Mouse (Mus musculus): ENCODE measurements at regions not wholly inside any gene's neighbourhood (a gene's known extent, or its start where the extent isn't known, plus 50 kb on each side); places are given as distances from the start of the nearest gene placed in this dataset.
"Not testable (repeated sequence)": the region's sequence is repeated elsewhere in the genome, so short reads cannot be mapped to it uniquely, and the experiment has no call there.

DNA sequence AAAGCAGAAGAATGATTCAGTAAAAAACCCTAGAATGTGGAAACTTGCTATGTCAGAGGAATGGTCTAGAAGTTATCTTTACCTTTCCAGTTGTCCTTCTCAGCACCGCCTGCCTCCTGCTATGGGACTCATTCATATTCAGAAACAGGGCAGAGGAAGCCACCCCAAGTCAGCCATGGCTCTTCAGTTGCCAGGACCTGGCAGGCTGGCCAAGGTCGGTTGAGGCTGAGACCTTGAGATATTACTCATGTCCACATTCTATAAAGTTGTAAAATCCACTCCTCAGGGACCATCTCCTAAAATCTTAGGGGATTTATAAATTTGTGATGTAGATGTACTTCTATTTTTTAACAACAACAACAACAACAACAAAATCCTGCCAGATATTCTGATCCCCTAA lies 580.7 kb upstream of the Klhl29 start:
- DNase-seq (ENCODE audit: low spot score in 2 of 2) = no peak

DNA sequence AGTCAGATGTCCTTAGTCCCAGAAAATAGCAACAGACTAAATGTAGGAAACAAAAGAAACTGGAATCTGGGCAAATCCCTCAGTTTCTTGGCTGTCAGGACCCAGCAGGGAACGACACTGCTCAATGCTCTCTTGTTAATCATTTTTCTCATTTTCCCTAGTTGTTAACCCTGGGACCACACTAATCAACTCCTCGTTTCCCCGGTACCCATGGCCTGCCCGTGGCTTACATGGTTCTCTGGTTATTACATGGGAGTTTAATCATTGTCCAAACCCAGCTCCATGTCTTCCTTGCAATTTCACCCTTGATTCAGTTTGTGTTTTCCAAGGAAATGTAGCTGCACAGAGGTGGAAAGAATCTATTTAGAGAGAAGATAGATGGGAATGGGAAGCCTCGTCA lies 580.1 kb upstream of the Klhl29 start:
- no peak for DNase-seq (ENCODE audit: low spot score in 2 of 2)

DNA sequence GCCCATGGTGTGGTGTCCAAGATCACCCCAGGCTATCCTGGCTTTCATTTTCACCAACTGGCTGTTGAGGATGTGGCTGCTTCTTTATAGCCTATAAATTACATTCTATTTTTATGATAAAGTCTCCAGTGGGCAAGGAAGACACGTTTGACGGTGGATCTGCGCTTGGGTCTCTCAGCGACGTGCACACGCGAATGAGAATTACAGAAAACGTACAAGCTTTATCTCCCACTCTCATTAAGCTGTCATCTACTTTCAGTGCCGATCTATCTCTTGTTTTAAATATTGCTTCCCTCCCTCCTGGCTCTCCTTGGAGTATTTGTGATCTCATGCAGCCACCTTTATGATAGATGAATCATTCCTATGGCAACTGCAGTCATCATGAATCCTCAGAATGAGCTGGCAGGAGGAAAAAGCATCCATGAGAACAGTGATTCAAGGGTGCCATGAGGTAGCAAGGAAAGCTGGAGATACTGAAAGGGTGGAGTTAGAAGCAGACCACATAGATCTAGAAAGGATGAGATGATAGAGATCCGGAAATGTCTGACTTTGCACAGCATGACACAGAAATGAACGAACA lies 568.0 kb upstream of the Klhl29 start:
- DNase-seq (ENCODE audit: low spot score in 2 of 2) = no peak

DNA sequence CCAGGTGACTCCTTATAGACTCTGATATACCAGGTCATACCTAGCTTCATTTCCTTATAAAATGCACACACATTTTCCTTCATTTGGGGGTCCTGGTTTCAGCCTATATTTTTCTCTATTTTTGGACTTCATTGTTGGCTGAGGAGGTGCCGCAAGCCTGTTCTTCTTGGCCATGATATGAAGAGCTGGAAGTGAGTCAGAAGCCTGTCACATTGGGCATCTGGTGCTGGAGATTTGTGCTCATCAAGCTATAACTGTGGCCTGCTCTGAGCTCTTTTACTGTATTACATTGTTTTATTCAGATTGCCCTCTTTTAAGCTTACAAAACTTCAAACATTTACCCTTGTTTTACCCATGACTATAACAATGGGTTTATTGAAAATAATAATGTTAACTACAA lies 545.8 kb upstream of the Klhl29 start:
- DNase-seq (ENCODE audit: low spot score in 2 of 2) = no peak

DNA sequence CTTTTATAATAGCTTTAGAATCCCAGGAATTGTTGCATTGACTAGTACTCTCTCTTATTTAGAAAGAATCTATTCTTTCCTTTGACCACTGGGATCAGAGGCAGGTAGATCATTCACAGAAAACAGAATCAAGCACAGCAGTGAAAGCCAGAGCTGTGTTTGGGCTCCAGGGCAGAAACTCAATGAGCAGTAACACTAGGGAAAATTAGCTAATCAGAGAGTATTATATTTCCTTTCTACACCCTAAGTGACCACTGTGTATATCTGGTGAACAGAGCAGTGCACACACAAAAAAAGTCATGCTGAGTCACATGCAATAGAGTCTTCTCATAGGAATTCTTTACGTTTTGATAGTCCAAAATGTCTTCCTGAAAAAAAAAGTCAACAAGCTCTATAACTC lies 542.5 kb upstream of the Klhl29 start:
- no peak for DNase-seq (ENCODE audit: low spot score in 2 of 2)

DNA sequence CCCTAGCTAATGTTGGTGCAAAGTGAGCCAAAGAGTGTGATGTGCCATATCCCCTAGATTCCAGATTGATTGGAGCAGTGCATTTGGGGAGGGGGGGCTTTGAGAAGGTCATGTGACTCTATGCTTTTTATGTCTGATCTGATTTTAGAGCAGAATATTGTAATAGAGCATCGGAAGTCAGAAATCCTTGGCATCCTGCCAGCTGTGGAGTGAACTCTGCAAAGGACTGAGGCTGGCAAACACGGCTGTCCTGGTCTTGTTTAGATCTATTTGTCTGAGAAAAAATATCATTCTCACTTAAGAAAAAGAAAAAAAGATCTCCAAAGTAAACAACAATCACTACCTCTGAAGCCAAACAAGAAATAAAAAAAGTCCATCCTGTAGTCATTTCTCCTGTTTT lies 530.8 kb upstream of the Klhl29 start:
- DNase-seq (ENCODE audit: low spot score in 2 of 2) = no peak

DNA sequence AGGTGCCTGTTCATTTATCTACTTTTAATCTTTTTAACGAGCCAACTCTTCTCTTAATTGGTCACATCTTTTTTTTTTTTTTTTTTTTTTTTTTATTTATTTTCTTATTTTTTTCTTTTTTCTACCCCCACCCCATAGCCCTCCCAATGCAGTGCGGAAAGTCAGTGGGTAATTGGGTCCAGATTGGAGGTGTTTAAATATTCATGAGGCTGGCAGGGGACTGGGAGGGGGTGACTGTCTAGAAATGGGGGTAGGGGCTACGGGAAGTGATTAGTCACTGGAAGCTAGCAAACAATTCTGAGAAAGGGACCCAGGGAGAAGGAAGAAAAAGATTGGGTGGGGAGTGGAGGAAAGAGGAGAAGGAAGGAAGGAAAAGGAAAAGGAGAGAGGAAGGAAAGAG lies 516.3 kb upstream of the Klhl29 start:
- DNase-seq (ENCODE audit: low spot score in 2 of 2) = not testable (repeated sequence)

DNA sequence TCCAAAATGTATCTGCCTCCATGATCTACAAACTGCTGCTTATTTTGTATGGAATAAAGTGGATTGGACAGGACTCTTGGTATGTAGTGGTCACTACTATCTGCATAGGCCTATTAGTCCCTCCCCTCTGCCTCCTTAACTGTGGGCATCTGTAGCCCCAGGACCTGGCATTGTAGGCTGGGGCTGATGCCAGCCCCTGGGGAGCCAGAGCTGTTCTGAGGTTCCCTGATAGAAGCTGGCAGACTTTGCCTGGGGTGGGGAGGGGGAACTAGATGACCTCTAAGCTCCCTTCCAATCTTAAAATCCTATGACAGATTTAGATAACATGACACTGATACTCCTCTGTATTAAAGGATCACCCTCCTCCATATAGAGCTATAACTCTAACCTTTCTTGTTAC lies 491.2 kb upstream of the Klhl29 start:
- DNase-seq (ENCODE audit: low spot score in 2 of 2) = no peak

DNA sequence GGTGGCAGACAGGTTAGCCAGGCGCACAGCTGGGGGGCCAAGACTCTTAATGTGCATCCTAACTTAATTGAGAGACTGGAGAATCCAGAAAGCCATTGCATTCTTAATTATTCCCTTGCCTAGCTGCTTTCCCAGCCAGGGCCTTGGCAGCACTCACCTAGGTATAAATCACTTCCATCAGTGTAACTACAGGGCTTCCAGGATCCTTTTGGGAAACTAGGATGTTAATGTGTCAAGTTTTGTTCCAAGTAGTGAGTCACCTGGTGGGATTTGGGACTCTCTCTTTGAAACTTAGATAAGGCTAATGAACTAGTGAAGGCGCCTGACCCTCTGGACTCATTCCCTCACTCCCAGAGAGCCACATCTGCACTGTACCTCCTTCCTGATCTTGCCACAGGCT lies 484.3 kb upstream of the Klhl29 start:
- DNase-seq (ENCODE audit: low spot score in 2 of 2) = no peak

DNA sequence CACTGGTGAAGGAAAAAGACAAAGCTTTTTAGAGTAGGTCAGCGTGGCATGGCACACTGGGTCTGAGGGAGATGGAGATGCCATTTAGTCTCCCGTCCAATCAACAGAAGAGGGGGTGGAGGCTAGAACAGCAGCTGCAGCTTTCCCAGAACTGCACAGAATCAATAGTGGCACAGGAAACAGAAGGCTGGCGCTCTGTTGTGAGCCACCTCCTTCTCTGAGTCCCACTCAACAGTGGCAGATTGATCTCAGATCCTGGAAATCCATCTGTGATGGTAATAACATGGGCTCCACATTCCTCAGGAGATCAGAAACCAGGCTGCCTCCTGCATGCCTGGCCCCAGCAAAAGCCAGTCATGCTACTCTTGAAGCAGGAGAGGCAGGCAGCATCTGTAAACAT lies 480.9 kb upstream of the Klhl29 start:
- DNase-seq (ENCODE audit: low spot score in 2 of 2) = no peak

DNA sequence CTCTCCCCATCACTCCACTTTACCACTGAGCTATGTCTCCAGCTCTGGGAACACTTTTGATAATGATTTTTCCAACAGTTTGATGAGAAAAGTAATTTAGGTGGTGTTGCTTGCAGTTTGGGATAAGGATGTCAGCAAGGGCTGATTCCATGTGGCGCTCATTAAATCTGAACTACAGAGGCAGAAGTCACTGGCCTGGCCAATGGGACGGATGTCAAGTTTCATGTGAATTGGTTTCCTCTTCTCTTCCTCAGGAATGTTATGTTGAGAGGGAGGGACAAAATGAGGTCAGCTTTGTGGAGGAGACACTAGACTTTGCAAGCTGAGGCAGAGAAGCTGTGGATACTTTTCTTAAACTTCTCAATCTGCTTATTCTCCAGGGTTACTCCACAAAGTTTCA lies 434.9 kb upstream of the Klhl29 start:
- DNase-seq (ENCODE audit: low spot score in 2 of 2) = no peak

DNA sequence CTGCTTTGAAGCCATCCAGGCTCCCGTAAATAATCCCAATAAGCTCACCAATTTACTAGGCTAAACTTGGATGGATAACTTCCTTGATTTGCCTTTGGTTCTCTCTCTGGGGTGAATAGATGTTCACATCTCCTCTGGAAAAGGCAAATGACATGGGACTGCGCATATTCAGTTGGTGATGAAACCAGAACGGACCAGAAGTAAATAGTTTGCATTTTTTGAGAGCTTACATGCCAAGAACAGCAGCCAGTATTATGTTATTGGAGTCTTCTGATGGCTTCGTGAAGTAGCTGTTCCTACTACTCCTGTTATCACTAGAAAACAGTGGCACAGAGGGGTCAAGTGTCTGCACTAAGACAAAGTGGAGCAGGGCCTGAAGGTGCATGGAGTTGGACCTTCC lies 434.5 kb upstream of the Klhl29 start:
- no peak for DNase-seq (ENCODE audit: low spot score in 2 of 2)

DNA sequence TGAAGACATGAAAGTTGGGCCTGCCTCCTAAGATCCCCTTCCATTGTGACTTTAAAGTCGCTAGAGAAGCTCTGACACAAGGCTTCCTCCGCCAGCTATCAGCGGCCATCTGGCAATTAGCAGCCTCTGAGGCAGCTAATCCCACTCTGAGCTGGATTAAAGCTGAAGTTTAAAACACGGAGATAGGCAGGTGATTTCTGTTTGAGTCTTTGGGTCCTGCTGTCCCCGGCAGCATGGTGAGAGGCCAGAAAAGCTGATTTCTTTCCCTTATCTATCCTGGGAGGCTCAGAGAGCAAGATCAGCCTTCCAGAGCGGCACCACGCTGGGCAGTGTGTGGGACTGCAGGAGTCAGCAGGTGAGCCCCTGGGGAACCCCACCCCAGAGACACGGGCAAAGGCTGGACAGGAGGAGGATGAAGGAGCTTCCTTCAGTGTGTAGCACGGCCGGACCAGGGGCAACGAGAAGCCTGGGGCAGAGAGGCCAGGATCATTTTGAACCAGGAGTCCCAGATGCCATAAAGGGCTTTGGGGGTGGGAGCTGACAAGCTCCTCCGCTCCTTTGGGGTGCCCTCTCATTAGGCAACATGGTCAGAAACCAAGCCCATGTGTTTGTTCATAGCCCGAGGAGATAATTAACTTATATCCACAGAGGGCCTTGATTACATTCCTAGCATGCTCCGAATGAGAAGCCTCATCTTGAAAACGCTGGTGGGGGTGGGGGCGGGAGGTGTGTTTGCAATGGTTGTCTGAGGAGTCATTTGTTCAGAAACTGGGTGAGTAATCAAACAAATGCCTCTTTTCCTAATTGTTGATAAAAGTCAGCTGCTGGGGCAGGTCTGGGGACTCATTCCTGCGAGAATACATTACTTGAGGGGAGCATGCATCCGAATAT lies 432.8 kb upstream of the Klhl29 start:
- DNase-seq (ENCODE audit: low spot score in 2 of 2) = no peak

DNA sequence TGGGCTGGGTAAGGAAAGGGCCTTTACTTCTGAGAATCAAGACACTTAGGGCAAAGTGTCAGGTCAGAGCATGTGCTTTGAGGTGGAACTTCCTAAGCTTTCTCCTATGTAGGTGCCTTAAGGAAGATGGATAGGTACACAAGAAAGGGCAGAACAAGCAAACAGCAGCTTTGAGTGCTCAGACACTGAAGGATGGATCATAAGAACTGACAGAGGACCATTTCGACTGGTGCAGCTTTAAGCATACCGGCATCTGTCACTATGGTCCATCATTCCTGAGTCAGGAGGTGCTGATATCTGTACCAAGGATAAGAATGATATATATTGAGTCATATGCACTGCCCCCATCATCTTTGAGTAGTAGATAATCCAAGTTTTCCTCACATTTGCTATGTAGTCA lies 430.2 kb upstream of the Klhl29 start:
- DNase-seq (ENCODE audit: low spot score in 2 of 2) = no peak

DNA sequence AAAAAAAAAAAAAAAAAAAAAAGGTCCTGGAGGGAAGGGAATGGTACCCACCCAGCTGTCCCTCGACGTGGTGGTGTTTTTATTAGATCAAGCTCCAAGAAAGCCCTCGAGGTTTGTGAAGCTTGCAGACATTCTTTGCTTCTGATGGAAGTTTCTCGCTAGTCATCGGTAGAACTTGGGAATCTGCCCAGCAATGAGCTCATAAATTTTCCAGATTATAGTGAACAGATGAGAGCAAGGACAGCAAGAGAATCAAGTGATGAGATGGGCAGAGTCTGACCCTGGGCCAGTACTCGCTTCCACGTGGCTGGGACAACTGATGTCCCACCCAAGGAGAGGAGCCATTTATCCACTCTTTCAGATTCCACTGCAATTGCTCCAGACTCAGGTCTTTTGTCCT lies 417.6 kb upstream of the Klhl29 start:
- DNase-seq (ENCODE audit: low spot score in 2 of 2) = peak in 1 of 2 experiments; percentile 30

DNA sequence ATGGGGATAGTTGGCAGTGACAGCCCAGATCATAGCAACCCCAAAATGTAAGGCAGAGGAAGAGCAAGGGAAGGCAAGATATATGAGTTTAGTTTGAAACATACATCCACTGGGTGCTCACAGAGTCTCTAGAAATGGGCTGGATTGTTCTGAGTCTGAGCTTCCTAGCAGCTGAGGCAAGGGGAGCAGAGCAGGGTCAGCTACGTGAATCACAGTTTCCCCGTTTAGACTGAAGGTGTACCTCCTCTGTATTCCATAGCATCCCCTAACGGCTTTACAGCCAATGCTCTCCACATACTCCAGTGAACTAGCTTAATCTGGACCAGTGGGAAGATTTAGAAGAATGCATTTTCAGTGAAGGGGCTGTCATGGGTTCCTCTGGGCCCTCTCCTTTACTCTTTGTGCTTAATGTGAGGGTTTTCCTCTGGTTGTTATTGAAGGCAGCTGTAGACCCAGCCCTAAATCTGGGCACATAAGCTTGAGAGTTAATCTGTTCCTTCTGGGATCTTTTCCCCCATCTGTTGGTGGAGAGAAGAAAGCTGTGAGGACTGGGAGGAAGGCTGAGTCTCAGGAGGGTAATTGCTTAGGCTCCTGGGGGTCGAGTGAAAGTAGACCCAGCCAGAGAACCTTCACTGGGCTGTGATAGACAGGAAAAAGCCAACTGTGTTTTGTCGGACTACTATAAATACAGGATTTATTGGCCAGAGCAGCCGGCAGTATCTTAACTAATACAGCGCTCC lies 411.8 kb upstream of the Klhl29 start:
- no peak for DNase-seq (ENCODE audit: low spot score in 2 of 2)

DNA sequence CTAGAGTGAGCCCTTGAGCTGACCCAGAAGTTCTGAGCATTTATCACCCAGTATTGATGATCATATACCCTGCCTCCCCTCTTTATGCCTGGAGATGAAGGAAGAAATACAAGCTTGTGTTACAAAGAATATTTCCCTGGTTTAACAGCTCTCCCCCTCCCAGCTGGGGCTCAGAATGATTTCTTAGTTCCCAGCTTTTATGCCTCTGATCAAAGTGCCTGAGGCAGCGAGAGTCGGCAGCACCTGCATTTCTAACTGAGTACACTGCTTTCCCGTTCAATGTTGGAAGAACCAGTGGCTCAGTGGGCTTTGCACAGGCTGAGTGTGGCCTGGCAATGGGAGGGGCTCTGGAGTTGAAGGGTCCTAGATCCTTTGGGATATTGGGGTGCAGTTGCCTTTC lies 405.8 kb upstream of the Klhl29 start:
- DNase-seq (ENCODE audit: low spot score in 2 of 2) = no peak

DNA sequence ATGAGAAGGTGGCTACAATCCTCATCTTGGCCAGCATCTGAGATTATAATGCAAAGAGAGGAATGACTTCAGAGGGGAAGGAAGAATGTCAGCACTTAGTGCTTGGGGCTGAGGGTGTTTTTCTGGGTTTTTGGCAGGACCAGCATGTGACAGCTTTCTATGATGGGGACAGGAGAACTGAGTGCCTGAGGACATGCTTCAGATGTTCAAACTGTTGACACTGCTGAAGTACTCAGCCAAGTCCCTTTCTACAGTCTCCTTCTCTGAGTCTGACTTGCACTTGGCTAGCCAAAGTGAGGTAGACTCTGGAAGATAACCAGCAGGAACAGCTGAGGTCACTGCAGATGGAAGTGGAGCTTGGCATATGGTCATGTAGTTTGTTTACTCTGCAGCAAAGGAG lies 402.1 kb upstream of the Klhl29 start:
- DNase-seq (ENCODE audit: low spot score in 2 of 2) = no peak

DNA sequence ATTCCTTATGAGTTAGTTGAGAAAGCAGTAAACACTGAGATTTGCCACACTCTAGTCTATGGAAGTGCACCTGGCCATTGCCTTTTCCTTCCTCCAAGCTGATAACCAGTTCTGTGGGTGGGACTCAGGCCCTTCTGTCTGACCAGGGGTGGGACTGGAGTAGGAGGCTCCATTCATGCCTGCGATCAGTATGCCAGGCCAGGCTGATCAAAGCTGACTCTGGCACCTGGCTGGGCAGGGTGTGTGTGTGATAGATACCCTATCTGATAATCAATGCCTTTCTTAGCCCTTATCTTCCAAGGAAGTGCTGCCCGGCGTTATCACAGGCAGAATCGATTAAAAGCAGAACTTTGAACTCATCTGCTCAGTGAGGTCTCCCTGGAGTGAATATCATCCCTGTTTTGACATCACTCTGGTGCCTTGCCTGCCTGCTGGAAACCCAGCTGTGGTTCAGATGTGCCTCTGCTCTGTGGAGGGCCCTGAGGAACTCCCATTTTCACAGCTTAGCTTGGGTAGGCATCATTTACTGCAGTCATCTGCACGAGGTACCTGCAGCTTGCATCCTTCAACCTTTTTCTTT lies 396.0 kb upstream of the Klhl29 start:
- DNase-seq (ENCODE audit: low spot score in 2 of 2) = no peak

DNA sequence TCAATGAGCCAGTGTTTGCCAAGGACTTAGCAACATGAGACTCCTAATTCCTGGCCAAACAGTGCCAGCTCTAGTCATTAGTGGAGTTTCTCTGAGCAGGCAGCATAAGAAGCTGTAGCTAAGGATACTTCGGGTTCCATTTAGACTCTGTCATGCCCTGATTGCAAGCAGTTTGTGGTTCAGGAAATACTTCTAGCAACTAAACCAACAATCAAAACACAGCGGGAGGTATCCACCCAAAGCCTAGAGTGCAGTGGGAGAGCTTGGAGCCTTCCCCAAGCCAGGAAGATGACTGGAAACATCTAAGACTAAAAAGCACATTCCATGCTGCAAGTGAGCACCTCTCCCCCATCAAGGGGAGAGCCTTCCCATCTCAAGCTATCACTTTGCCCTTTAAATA lies 395.0 kb upstream of the Klhl29 start:
- no peak for DNase-seq (ENCODE audit: low spot score in 2 of 2)

DNA sequence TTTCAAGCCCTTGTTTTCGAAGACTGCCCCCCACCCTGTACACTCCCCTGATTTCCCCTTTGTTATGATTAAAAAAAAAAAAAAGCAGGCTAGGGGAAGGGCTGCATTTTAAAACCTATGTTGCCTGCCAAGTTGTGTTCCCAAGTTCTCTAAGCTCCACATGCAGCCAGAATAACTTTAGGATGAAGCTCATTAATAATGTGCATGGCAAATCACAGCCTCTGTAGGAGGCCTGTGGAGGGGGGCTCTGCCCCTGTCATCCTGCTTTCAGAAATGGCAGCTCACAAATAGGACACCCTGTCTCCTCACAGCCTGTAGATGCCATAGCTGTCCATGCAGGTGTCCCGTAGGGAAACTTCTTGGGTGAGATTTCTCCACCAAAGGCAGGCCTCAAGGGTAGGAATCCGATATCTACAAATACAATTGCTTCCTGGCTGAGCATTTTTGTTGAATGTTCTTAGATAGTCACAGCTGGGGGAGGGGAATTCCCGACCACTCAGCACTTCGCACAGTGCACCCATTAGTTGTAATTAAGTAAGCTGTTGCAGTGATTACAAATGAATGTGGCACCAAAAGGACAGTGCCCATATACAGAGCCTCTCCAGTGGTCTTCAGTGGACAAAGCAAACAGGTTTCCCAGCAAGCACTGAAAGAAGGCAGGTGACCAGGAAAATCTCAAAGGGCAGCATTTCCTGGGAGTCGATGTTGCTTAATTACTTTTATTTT lies 389.1 kb upstream of the Klhl29 start:
- DNase-seq (ENCODE audit: low spot score in 2 of 2) = no peak

DNA sequence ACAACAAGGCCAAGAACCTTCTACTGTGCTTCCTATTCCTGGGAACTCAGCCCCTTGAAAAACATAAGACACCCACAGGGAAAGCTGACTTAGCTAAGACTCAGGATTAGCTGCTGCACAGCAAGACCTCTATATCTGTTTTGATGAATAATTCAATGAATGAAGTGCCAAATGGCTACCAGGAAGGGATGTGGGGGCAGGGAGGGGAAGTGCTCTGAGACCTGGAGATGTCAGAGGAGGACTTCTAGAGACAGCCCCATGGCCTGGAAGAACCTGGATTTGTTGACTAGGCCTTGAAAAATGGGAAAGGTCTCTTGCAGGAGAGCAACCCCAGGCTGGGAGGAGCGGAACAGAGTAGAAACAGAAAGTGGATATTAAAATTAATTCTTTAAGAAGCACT lies 388.5 kb upstream of the Klhl29 start:
- DNase-seq (ENCODE audit: low spot score in 2 of 2) = no peak
